Mouse (Mus musculus): ENCODE measurements at regions not wholly inside any gene's neighbourhood (a gene's known extent, or its start where the extent isn't known, plus 50 kb on each side); places are given as distances from the start of the nearest gene placed in this dataset.

- no peak for TF ChIP-seq CTCF (IDR thresholded peaks at IDR 0.05; ENCODE audit: control insufficient read depth, insufficient read depth, insufficient read length)
- TF ChIP-seq FOSL1 (IDR thresholded peaks at IDR 0.05; ENCODE audit: insufficient read depth, low read length, poor library complexity, severe bottlenecking), result no peak
- TF ChIP-seq USF1 (IDR thresholded peaks at IDR 0.05; ENCODE audit: low read depth), result no peak
- no peak for TF ChIP-seq CEBPB (IDR thresholded peaks at IDR 0.05; ENCODE audit: low read depth)
- no peak for TF ChIP-seq MAX (IDR thresholded peaks at IDR 0.05)
These were observed 156.2 kb downstream of the Glrx3 start for GRCm38 (mm10) chr7:137593570-137593969.

Data from C2C12 (cell line).